Mouse (Mus musculus) thymus, adult 2 months (tissue): ENCODE data around the gene Hes5. TPM values are rescaled to one million over a fixed set of nuclear protein-coding genes. Genes with fewer than 3 reads are reported as not detected.

Experiments
- DNase-seq: peaks from one replicate; pipeline ENCODE4 v3.0.0; 2021
- H3K27ac ChIP-seq: fragments of 200-500 bp; 2 replicates; pipeline ENCODE4 v1.5.1; 2012; ENCODE audit warnings: low read length, control low read depth; ENCODE audit not compliant: control insufficient read depth, insufficient read depth
- H3K27me3 ChIP-seq: fragments of 200-500 bp; 2 replicates; pipeline ENCODE4 v1.6.1; 2012; ENCODE audit warnings: mild to moderate bottlenecking, low read length, moderate library complexity, mixed read lengths; ENCODE audit not compliant: control insufficient read depth, insufficient read depth
- H3K36me3 ChIP-seq: fragments of 200-500 bp; 2 replicates; pipeline ENCODE4 v1.6.1; 2012; ENCODE audit warnings: mild to moderate bottlenecking, low read length, moderate library complexity; ENCODE audit not compliant: control insufficient read depth, insufficient read depth
- H3K4me1 ChIP-seq: fragments of 200-500 bp; replicated peaks from 2 replicates; pipeline ENCODE4 v1.6.1; 2012; ENCODE audit warnings: low read length; ENCODE audit not compliant: control insufficient read depth, insufficient read depth
- H3K4me3 ChIP-seq: fragments of 200-500 bp; 2 replicates; pipeline ENCODE4 v1.5.1; 2012; ENCODE audit warnings: mild to moderate bottlenecking, low read length, control low read depth, moderate library complexity; ENCODE audit not compliant: control insufficient read depth, insufficient read depth
- CTCF ChIP-seq: fragments of 200-500 bp; IDR thresholded peaks from 2 replicates; pipeline ENCODE4 v1.5.1; 2012; ENCODE audit warnings: mild to moderate bottlenecking, control low read depth, low read length, moderate library complexity, borderline replicate concordance; ENCODE audit not compliant: control insufficient read depth, poor library complexity, insufficient read depth; ENCODE audit errors: extremely low read depth
- POLR2A ChIP-seq: fragments of 200-500 bp; IDR thresholded peaks from 2 replicates; pipeline ENCODE4 v1.6.1; 2012; ENCODE audit warnings: mild to moderate bottlenecking, low read length, control low read depth, moderate library complexity; ENCODE audit not compliant: control insufficient read depth, poor library complexity, insufficient read depth; ENCODE audit errors: extremely low read depth
- WGBS: fragments of 180-500 bp; shearing (Covaris S2); methylation state at CpG from one replicate; pipeline ENCODE4 v1.1.7; 2018; 5-methylcytosine and 5-hydroxymethylcytosine counted together
- polyA plus RNA-seq: library from polyadenylated mRNA; depleted of rRNA; stranded (reverse); fragments of >200 nt; gene quantifications from 2 replicates; pipeline ENCODE4 v1.2.3, GENCODE M21; 2012

Gene Hes5
- polyA plus RNA-seq, 1 experiment: 5.6 TPM

DNA sequence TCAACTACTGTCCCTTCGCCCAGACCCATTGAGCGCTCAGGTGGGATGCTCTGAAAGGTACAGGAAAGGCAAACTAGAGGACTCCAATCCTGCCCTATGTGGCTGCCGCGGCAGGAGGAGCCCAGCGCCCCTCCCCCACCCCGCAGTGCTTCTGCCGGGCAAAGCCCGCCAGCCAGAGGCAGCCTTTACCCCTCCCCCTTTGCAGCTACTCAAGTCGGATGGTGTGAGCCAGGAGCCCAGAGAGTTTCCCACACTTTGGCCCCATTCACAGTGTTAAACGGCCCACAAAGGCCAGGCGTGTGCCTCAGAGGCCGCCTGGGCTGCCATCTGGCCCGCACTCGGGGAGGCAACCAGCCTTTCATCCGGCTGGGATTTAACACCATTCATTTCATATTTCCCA lies 2.6 kb upstream of the Hes5 start:
- Histone ChIP-seq H3K27ac (no peak overlapping the region), H3K4me3 (no peak overlapping the region), H3K27me3 (peaks cover 3% of the 10 kb centered on the region; the same call in 1 of the 2 replicates), H3K4me1 (peaks cover 36% of the 10 kb centered on the region), H3K36me3 (no peaks in the 10 kb centered on the region)
- DNase-seq: no peak
- TF ChIP-seq CTCF (no peak), POLR2A (no peak)
- WGBS: 35% methylated on average over 15 of the region's 15 CpGs

DNA sequence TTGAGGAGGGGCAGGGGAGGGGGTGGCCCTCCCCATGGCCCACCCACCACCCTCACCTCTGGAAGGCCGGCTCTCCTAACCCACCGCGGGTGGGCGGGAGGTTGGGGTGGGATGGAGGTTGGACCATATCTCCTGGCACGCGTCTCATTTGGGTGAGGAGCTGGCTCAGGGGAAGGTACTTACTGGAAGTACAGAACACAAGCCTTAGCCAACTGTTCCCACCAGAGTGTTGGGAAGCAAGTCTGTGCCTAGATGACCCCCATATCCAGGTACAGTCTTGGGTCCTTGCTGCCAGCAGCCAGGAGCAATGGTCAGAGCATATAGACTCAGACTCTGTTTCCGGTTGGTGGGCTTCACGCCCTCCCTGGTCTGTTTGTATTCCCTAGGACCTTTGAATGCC lies 2.1 kb upstream of the Hes5 start:
- H3K27ac ChIP-seq: no peak overlapping the region
- H3K36me3 ChIP-seq: no peaks in the 10 kb centered on the region
- H3K27me3 ChIP-seq: no peaks in the 10 kb centered on the region; the same call in 1 of the 2 replicates
- DNase-seq: no peak
- H3K4me1 ChIP-seq: peaks cover 40% of the 10 kb centered on the region
- WGBS: 84% methylated on average over 8 of the region's 8 CpGs
- H3K4me3 ChIP-seq: no peak overlapping the region
- TF ChIP-seq POLR2A: no peak

DNA sequence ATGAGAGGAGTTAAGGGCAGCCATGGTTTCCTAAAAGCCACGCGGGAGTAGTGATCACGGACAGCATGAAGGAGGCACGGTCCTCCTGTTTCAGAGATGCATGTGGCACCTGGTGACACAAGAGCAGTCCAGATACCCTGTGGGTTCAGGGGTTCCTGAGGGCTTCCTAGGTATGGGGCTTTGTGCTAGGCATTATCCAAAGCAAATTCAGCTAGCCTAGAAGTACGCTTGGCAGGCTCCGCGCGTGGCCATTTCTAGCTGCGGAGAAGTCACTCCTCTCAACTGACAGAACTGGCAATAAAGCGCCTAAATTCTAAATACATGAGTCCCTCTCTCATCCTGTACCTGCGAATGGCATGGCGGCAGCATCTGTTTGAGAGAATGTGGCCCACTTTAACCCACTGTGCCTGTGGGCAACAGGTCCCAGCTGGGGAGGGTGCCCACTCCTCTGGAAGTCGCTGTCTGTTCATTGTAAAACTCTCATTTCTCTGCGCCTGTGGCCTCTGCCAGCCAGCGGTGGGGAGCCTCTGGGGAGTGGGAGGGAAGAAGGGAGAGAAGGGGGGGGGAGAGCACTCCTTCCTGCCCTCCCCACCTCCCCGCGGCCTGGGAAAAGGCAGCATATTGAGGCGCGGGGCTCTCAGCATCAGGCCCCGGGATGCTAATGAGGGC lies 568 bp upstream of the Hes5 start:
- H3K27ac ChIP-seq: no peak overlapping the region
- 43% methylated on average over 20 of the region's 20 CpGs for WGBS
- no peaks in the 10 kb centered on the region; the same call in 1 of the 2 replicates for H3K27me3 ChIP-seq
- H3K4me3 ChIP-seq: peak overlapping the region; percentile 53
- no peaks in the 10 kb centered on the region for H3K36me3 ChIP-seq
- DNase-seq: no peak
- TF ChIP-seq POLR2A: no peak
- TF ChIP-seq CTCF: no peak
- H3K4me1 ChIP-seq: peaks cover 45% of the 10 kb centered on the region

DNA sequence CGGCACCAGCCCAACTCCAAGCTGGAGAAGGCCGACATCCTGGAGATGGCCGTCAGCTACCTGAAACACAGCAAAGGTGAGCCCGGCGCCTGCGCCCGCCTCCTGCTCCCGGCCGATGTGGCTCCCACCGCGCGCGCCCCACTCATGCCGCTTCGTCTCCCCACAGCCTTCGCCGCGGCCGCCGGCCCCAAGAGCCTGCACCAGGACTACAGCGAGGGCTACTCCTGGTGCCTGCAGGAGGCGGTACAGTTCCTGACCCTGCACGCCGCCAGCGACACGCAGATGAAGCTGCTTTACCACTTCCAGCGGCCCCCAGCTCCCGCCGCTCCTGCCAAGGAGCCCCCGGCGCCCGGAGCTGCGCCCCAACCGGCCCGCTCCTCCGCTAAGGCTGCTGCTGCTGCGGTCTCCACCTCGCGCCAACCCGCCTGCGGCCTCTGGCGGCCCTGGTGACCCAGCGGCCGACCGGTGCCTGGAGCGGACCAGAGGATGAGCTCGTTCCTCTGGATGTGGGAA lies 559 bp downstream of the Hes5 start:
- no peaks in the 10 kb centered on the region for H3K36me3 ChIP-seq
- no peak overlapping the region for H3K27ac ChIP-seq
- peak overlapping the region; percentile 53 for H3K4me3 ChIP-seq
- peaks cover 56% of the 10 kb centered on the region for H3K4me1 ChIP-seq
- TF ChIP-seq POLR2A (no peak), CTCF (peak; percentile 27; the same call in 1 of the 2 replicates)
- whole genome bisulfite sequencing: under 1% methylated on average over 47 of the region's 47 CpGs
- DNase-seq: peak; percentile 66
- H3K27me3 ChIP-seq: no peaks in the 10 kb centered on the region; the same call in 1 of the 2 replicates

DNA sequence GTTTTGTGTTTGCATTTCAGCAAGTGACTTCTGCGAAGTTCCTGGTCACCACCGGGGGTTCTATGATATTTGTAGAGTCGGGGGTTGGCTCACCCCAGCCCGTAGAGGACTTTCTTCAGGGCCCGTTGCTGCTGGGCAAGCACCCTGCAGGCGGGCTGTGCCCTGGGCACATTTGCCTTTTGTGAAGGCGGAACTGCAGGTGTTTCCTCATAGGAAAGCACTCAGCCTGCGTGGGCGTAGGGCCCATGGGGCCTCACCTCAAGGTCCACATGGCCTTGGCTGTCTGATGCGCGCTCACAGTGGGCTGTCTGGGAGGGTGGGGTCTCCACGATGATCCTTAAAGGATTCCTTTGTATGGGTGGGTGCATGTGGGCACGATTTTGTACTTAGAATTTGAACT lies 1.2 kb downstream of the Hes5 start:
- TF ChIP-seq POLR2A (0 out of 2 replicates have a peak, but pooled peaks have one; percentile 24), CTCF (no peak)
- 5% methylated on average over 13 of the region's 13 CpGs for WGBS
- DNase-seq: peak; percentile 72
- Histone ChIP-seq H3K4me1 (peaks cover 57% of the 10 kb centered on the region), H3K4me3 (peak overlapping the region; percentile 53), H3K27ac (no peak overlapping the region), H3K27me3 (no peaks in the 10 kb centered on the region; the same call in 1 of the 2 replicates), H3K36me3 (no peaks in the 10 kb centered on the region)

DNA sequence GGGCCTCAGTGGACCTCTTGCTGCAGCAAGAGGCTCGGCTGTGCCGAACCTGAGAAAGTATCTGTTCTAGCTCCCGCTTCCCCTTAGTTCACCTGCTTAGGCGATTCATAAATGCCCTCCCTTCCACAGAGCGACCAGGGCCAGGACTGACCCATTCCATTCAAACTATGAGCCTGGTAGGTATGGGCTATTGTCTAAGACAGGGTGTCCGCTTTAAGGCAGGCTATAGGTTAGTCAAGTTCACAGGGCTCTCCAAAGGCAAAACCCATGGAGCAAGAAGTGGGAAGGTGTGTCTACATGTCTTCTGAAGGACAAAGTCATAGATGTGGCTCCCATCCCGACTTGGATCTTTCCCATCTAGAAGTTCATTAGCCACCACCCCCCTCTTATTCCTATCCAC lies 2.0 kb downstream of the Hes5 start:
- TF ChIP-seq CTCF: no peak
- H3K27ac ChIP-seq: no peak overlapping the region
- DNase-seq: no peak
- WGBS: 83% methylated on average over 7 of the region's 7 CpGs
- no peaks in the 10 kb centered on the region; the same call in 1 of the 2 replicates for H3K27me3 ChIP-seq
- peaks cover 57% of the 10 kb centered on the region for H3K4me1 ChIP-seq
- no peaks in the 10 kb centered on the region for H3K36me3 ChIP-seq
- no peak overlapping the region for H3K4me3 ChIP-seq

DNA sequence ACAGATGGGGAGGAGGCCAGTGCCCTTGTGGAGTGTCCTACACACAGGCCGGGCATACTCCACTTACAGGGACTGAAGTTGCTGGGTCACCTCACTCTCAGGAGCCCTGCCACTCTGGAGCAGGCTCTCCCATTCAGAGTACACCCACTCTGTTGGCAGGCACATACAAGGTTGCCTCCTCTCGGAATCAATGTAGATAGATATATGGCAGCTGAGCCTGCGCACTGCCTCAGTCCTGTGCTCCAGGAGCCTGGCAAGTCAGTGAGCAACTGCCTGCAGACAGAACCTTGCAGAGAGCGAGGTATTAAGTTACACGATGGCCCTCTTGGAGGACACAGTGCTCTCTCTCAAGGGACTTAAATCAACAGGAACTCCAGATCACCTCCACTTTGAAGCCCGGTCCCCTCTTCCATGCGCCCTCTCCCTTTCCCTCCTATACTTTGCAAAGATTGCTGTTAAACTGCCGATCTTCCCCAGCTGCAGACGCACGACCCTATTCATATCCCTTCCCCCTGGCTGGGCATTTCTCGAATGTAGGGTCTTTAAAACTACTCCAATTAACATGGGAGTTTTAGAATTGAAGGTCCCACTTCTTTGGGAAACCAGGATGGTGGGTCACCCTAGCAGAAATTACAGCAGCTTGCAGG lies 2.6 kb downstream of the Hes5 start:
- peaks cover 52% of the 10 kb centered on the region for H3K4me1 ChIP-seq
- H3K4me3 ChIP-seq: peak overlapping the region; percentile 69
- no peak overlapping the region for H3K27ac ChIP-seq
- H3K27me3 ChIP-seq: no peaks in the 10 kb centered on the region; the same call in 1 of the 2 replicates
- TF ChIP-seq CTCF (no peak), POLR2A (no peak)
- H3K36me3 ChIP-seq: no peaks in the 10 kb centered on the region
- WGBS: 57% methylated on average over 11 of the region's 11 CpGs
- no peak for DNase-seq
